Mouse (Mus musculus): ENCODE measurements around the gene Lrrc51.
"Not testable (repeated sequence)": the region's sequence is repeated elsewhere in the genome, so short reads cannot be mapped to it uniquely, and the experiment has no call there.

The Lrrc51 gene

GRCm38 (mm10) chr7:101933751-101934240 is at the start of gene Lrrc51, which contains the start of gene Numa1:
TSS of gene Lrrc51 (minus strand) at chr7:101933895.
TSS of gene Numa1 (plus strand) at chr7:101934111.
- DNase-seq (ENCODE audit: low read depth, low spot score), result peak; percentile 96

- DNase-seq (ENCODE audit: low read depth, low spot score), result no peak
Observed at GRCm38 (mm10) chr7:101982735-101983134, 49.0 kb upstream of the Lrrc51 start.

DNA sequence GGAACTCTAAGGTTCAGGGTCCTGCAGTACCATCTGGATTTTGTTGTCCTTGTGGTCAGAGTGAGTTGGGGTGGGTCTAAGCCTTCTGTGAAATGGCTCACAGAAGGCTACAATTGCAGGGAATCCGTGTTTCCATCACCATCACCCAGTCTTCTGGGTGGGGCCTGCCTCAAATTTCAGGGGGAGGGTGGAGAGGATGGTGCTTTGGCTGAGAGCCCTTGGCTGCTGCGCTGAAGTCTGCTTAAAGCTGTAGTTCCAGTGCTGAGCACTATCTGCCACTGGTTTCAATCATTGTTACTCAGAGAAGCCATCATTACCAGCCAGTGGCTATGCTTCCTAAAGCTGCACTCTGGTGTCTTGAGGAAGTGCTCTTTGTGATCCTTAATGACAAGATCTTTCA is 40.8 kb upstream of the Lrrc51 start:
- no peak for DNase-seq (ENCODE audit: low read depth, low spot score)

GRCm38 (mm10) chr7:101973730-101974129 is 40.0 kb upstream of the Lrrc51 start:
- no peak for DNase-seq (ENCODE audit: low read depth, low spot score)

GRCm38 (mm10) chr7:101971721-101972120 is 38.0 kb upstream of the Lrrc51 start:
- DNase-seq (ENCODE audit: low read depth, low spot score), result no peak

GRCm38 (mm10) chr7:101970821-101971461 is 37.2 kb upstream of the Lrrc51 start:
- DNase-seq (ENCODE audit: low read depth, low spot score), result no peak

DNA sequence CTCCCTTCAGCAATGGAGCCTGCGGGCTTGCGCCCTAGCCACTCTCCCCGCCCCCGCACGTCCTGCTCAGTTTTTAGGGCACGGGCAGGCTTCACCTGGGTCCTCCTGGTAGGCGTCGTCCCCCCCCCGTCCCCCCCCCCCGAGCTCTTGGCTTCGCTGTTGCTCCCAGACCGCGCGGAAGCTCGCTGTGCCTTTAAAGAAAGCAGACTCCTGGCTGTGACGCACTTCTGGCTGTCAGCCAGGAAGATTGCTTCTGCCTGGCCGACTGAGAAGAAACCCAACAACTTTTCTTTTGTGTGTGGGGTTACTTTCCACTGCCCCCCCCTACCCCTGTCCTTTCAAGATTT is 36.7 kb upstream of the Lrrc51 start:
- DNase-seq (ENCODE audit: low read depth, low spot score), result no peak

DNA sequence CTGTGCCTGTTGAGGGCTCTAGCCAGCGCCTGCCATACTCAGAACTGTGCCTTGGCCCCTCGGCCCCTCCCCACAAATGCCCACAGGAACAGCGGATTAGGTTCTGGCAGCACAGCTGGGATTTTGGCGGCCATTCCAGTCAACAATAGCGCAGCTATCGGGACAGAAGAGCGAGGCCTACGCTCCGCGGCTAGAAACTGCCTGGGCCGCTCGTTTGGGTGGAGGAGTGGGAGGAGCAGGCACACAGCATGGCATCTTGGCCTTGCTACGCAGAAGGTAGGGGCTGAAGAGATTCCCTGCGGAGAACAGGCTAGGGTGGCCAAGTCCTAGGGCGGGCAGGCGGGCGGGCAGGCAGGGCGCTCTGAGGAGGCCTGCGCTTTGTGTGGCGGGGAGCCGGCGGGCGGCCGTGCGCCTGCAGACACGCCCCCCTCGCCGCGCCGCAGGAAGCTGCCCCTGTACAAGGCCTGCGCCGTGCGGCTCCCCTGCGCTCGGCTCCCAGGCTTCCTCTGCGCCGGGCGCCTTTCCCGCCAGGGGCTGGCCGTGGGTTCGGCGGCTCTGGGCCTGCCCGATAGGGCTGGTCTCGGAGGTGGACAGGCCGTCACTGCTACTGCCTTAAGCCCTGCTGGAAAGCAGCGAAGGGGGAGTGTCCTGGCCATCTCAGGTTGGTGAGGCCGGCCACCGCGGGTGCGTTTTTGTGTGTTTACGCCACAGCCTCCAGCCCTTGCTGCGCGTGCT is 36.2 kb upstream of the Lrrc51 start:
- DNase-seq (ENCODE audit: low read depth, low spot score), result peak; percentile 47

GRCm38 (mm10) chr7:101968751-101969150 is 35.1 kb upstream of the Lrrc51 start:
- DNase-seq (ENCODE audit: low read depth, low spot score), result no peak

DNA sequence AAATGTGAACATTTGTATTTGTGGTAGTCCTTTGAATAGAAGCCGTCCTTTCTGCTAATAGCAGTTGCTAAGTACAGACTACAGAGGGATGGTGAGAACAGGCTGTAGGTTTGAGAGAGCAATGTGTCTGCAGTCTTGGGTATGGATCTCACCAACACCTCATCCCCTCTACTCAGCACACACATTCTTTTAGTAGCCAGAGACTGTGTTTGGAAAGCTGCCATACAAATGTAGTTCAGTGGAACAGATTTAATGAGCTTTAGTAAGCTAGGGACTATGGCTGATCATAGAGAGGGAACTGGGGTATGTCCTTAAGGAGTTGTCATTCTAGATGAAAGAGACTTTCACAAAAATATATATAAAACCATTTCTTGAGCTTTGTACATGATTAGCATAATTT is 33.6 kb upstream of the Lrrc51 start:
- no peak for DNase-seq (ENCODE audit: low read depth, low spot score)

- DNase-seq (ENCODE audit: low read depth, low spot score), result no peak
Observed at GRCm38 (mm10) chr7:101965606-101966005, 31.9 kb upstream of the Lrrc51 start.

- DNase-seq (ENCODE audit: low read depth, low spot score), result no peak
Observed at GRCm38 (mm10) chr7:101964551-101964950, 30.9 kb upstream of the Lrrc51 start.

DNA sequence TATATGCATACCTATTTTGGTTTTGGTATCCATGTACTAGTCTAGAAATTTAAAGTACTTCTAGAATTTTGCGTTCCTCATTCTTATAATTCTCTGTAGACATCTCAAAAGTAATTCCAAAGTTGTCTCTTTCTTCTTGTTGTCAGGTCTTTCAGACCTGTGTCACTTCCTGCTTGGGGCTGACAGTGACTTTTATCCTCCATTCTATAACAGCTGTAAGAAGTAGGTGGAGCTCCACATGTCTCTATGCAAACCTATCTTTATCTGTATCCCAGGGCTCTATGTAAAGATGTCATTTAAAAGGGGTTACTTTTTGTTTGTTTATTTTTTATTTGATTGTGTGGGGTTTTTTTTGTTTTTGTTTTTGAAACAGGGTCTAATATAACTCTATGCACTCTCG is 29.9 kb upstream of the Lrrc51 start:
- no peak for DNase-seq (ENCODE audit: low read depth, low spot score)

GRCm38 (mm10) chr7:101962829-101963228 is 29.1 kb upstream of the Lrrc51 start:
- DNase-seq (ENCODE audit: low read depth, low spot score), result no peak

- no peak for DNase-seq (ENCODE audit: low read depth, low spot score)
Observed at GRCm38 (mm10) chr7:101956911-101957310, 23.2 kb upstream of the Lrrc51 start.

DNA sequence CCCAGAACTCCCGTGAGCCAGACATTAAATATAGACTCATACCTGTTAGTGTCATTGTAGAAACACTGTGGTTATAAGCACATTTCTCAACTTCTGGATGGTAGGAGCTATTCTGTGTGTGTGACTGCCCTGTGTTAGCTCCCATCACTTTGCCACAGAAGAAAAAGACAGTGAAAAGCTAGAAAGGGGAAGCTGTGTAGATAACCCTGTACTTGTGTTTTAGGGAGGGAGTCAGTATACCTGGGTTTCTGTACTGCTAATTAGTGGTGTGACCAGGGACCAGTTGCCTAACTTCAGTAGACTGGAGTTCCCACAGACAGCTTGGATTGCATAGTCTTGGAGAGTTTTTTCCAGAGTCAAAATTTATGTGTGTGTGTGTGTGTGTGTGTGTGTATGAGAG is 22.8 kb upstream of the Lrrc51 start:
- DNase-seq (ENCODE audit: low read depth, low spot score), result no peak

DNA sequence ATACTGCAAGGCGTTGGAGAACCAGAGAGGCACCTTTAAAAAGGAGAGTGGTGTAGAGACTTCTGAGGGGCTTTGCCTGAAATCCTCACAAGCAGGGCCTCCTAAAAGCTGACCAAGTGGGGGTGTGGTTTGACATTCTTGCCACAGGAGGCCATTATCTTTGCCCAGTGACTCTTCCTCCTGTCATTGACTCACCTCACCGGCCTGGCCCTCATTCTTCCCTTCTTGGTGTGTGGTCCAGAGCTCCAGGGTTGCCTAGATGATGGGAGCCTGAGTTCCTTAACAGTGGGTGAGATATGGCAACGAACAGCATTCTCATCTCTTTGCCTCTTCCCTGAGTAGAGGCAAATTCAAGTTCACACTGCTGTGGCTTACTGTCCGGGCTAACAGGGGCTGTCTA is 22.2 kb upstream of the Lrrc51 start:
- DNase-seq (ENCODE audit: low read depth, low spot score), result no peak

GRCm38 (mm10) chr7:101955276-101955675 is 21.6 kb upstream of the Lrrc51 start:
- DNase-seq (ENCODE audit: low read depth, low spot score), result no peak

GRCm38 (mm10) chr7:101954163-101954562 is 20.5 kb upstream of the Lrrc51 start:
- DNase-seq (ENCODE audit: low read depth, low spot score), result no peak

DNA sequence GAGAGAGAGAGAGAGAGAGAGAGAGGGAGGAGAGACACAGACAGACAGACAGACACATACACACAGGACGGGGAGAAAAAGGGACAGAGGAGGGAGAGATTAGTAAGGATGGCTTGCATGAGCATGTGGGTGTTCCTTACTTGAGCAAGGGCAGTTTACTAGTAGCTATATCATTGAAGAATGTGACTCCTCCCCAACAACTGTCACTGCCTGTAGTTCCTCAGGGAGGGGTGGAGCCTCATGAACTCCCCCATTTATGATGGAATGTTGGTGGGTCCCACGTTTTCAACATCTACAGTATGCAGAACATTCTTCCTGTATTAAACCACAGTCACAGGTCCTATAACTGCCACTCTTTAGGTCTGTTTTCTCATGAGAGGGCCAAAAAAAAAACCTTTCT is 18.4 kb upstream of the Lrrc51 start:
- no peak for DNase-seq (ENCODE audit: low read depth, low spot score)

GRCm38 (mm10) chr7:101951648-101952047 is 18.0 kb upstream of the Lrrc51 start:
- no peak for DNase-seq (ENCODE audit: low read depth, low spot score)

GRCm38 (mm10) chr7:101949008-101949407 is 15.3 kb upstream of the Lrrc51 start:
- not testable (repeated sequence) for DNase-seq (ENCODE audit: low read depth, low spot score)

DNA sequence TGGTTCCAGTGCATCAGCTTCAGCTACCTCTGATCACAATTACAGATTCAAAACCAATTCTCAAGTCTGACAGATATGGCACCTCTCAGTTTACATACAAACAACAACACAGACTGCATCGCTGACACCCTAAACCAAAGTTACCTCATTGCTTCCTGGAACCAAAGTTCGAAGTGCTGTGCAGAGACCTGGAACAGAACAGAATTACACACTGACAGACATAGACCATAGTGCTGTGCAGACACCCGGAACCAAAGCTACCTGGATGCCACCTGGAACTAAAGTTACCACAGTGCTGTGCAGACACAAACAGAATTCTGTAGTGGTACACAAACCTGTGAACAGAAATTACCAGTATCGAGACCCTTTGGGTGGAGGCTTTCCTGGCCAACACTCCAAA is 6.1 kb upstream of the Lrrc51 start:
- DNase-seq (ENCODE audit: low read depth, low spot score), result no peak

All from WW6 (cell line).